Mouse (Mus musculus) thymus, adult 2 months (tissue): ENCODE data around the gene Ltbr.

Source experiments
- CTCF ChIP-seq: fragments of 200-500 bp; IDR thresholded peaks from 2 replicates; pipeline ENCODE4 v1.5.1; 2012; ENCODE audit warnings: mild to moderate bottlenecking, control low read depth, low read length, moderate library complexity, borderline replicate concordance; ENCODE audit not compliant: control insufficient read depth, poor library complexity, insufficient read depth; ENCODE audit errors: extremely low read depth
- POLR2A ChIP-seq: fragments of 200-500 bp; IDR thresholded peaks from 2 replicates; pipeline ENCODE4 v1.6.1; 2012; ENCODE audit warnings: mild to moderate bottlenecking, low read length, control low read depth, moderate library complexity; ENCODE audit not compliant: control insufficient read depth, poor library complexity, insufficient read depth; ENCODE audit errors: extremely low read depth

GRCm38 (mm10) chr6:125355197-125355741 is 41.6 kb upstream of the Ltbr start:
- TF ChIP-seq POLR2A, result no peak
- no peak for TF ChIP-seq CTCF
